Mouse (Mus musculus) bone marrow macrophage, adult 2 months (primary cell): ENCODE data around the gene Scube1.

ENCODE experiments used
- CTCF ChIP-seq: IDR thresholded peaks from 2 replicates; pipeline ENCODE4 v1.5.1; 2012; ENCODE audit warnings: low read depth, mild to moderate bottlenecking, low read length, moderate library complexity
- POLR2A ChIP-seq: IDR thresholded peaks from 2 replicates; pipeline ENCODE4 v1.6.1; 2012; ENCODE audit warnings: mild to moderate bottlenecking, low read depth, low read length, borderline replicate concordance

DNA sequence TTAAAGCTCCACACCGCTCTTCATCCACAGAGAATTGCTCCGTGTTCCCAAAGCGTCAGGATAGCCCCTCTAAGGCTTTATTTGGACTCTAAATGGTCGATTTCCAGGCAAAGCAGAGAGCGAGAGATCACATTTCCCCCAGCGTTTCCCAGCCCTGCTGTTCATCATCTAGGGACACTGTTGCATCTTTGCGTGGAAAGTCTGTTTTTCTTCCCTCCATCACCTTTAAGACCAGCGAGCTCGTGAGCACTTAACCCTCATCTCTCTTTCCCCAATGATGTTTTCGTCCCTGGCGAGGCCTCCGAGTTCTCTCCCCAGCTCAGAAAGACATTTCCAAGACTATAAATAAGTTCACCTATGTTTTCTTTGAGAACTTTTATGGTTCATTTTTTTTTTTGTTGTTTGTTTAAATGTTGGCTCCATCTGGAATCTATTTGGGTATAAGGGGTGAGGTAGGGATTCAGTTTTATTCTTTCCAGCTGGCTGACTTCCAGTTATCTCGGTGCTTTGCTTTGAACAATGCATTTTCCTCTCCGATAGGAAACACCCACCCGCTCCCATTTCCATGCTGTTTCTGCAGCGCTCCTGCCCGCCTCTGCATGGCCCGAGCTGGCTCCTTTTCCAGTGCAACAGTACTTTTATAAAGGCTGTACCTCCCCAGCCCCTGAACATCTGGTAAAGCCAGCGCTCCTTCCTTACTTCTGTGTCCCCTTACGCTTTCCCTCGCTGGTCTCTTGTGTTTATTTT lies 16.0 kb upstream of the Scube1 start:
- TF ChIP-seq POLR2A (no peak), CTCF (no peak)
